Mouse (Mus musculus) liver (tissue): Measurements from ENCODE around the gene Gbx2.
A peak's percentile ranks its signal among the peaks of the same experiment; 100 is the strongest.

Source experiments
- DNase-seq: peaks from one replicate; pipeline ENCODE4 v3.0.0-alpha.2; 2020; ENCODE audit warnings: mixed read lengths

The Gbx2 gene

GRCm38 (mm10) chr1:89934316-89935260 is 3.6 kb upstream of the Gbx2 start:
- DNase-seq, result no peak

DNA sequence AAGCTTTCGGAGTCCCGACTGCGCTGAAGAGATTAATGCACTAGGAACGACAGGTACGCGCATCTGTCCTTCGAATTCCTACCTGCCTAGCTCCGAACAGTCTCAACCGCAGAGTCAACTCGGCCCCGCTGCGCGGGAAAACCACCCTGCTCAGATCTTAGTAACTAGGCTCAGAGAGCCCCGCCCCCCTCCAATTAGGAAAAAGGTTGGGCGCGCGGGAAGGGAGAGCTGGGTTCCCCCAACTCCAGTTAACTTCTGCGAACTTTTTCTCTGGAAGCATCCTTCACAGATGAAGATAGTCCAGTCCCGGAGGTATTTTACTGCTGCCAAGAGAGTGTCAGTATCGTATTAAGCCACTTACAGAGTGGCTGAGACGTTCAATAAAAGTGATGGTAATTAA is 2.8 kb upstream of the Gbx2 start:
- no peak for DNase-seq

DNA sequence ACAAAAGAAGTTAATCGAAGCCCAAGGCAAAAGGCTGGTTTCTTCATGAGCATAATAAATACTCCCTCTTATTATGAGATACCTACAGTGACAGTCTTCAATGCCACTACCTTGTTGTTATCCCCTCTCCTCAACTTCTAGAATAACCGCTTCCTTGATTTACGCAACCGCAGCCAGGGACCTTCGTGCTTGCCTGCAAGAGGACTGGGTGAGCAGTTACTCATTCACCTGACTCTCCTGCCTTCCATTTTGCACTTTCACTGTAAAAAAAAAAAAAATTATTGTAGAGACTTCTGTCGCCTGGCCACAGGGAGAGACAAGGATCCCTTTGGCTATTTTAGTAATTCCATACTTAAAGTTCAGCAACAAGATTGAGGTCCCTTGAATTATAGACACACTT is 2.0 kb upstream of the Gbx2 start:
- no peak for DNase-seq

DNA sequence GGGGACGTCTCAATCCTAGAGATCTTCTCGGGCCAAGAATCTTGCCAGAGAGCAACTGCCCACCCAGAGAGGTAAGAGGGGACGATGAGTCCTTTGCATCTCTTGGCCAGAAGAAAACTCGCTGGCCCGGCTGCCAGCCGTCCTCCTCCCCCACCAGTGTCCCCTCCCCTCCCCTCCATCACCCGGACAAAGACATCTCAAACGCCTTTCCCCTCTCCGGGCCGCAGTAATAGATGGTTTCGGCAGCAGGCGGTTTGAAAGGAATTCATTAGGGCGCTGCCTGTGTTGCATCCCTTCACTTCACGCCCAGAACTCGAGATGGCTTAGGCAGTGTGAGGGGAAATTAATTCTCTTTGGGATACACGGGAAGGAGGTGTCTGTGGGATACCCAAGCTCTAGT is 1.6 kb upstream of the Gbx2 start:
- DNase-seq, result no peak

DNA sequence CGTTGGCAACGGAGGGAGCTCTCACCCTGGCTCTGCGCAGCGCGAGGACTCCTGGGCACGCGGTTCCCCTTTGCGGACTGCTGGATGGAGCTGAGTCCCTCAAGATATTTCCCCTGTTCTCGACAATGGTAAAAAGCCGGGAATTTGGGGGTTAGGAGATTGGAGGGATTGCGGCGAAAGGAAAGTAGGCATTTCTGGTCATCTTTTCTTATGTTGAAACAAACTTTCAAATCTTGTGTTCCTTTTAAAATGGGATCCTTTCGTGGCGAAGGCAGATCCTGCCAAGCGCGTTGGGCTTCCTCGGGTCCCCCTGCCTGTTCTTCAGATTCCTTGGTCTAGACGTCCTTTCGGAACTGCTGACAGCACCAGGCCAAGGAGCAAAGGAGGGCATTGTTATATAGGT is 1.0 kb upstream of the Gbx2 start:
- DNase-seq, result no peak

DNA sequence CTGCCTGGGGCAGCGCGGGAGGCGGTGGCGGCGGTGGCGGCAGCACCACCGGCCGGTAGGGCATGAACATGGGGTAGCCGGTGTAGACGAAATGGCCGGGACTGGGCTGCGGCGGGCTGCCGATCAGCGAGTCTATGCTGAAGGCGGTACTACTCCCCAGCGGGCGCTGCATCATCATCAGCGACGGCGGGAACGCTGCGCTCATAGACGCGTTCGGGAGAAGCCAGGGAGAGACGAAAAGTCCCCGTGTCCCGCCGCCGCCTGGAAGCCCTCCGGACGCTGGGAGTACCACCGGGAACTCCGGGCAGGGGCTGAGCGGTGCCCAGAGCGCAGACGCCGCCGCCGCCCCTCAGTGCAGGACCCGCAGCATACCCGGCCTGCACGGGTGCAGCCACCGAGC is 428 bp downstream of the Gbx2 start:
- DNase-seq, result no peak

DNA sequence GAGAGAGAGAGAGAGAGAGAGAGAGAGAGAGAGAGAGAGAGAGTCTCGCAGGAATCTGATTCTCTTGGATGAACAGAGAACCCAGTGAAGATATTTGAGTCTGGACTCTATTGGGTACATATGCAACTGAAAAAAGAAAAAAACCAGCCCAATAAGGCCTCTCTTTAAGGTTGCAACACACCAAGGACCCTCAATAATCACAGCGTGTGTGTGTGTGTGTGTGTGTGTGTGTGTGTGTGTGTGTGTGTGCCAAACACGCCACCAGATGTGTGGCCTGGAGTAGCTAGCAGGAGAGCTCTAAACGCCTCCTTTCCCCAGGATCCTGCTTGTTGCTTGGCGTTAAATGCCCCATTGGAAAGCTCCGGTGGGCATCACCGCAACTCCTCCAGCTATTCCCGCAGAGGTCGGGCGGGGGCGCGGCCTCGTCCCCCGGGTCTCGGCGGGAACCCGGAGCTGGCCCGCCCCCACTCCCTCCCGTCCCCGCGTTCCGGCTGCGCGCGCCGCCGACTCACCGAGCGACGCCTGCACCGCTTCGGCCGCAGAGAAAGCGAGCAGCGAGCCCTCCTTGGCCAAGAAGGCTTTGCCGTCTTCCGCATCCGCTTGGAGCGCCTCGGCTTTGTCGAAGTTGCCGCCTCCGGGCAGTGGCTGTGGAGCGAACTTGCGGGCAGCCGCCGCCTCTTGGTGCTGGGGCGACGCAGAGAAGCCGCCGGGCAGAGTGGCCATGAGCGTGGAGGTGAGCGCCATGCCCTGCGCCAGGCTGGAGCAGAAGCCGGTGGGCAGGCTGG is 1.1 kb downstream of the Gbx2 start:
- DNase-seq, result peak; percentile 26

GRCm38 (mm10) chr1:89929181-89929580 is 1.8 kb downstream of the Gbx2 start:
- DNase-seq, result no peak

DNA sequence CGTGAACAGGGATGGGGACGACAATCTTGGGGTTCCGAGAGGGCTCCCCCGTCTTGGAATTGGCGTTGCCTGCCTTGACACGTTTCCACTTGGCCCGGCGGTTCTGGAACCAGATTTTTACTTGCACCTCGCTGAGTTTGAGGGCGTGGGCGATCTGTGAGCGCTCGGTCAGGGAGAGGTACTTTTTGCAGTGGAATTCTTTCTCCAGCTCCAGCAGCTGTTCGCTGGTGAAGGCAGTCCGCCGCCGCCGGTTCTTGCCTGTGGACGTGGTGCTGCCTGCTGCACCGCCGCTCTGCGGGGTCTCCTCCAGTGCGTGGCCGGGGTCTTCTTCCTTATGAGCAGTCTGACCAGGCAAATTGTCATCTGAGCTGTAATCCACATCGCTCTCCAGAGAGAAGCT is 2.3 kb downstream of the Gbx2 start:
- DNase-seq, result no peak

- peak; percentile 32 for DNase-seq
These were observed 3.8 kb downstream of the Gbx2 start for GRCm38 (mm10) chr1:89927061-89927661.

- DNase-seq, result no peak
These were observed 4.4 kb downstream of the Gbx2 start for GRCm38 (mm10) chr1:89926583-89927060.

GRCm38 (mm10) chr1:89925501-89926190 is 5.3 kb downstream of the Gbx2 start:
- DNase-seq, result no peak

DNA sequence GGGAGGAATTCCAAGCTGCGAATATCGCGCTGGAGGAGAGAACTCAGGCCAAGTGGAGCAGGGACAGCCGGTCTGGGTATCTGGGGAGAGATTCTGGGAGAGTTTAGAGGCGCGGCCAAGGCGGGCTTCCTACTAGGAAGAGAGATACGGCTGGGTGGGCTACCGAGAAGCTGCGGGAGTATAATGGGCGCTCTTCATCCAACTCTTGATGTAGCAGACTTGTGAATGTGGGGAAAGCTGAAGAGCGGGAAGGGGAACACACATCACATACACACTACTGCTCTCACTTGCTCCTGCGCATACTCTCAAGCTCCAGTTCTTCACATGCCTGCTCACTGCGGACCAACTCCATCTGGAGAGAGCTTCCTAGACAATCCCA is 7.3 kb downstream of the Gbx2 start:
- no peak for DNase-seq

- no peak for DNase-seq
These were observed 7.9 kb downstream of the Gbx2 start for GRCm38 (mm10) chr1:89922883-89923641.

- DNase-seq, result no peak
These were observed 8.7 kb downstream of the Gbx2 start for GRCm38 (mm10) chr1:89922282-89922681.

DNA sequence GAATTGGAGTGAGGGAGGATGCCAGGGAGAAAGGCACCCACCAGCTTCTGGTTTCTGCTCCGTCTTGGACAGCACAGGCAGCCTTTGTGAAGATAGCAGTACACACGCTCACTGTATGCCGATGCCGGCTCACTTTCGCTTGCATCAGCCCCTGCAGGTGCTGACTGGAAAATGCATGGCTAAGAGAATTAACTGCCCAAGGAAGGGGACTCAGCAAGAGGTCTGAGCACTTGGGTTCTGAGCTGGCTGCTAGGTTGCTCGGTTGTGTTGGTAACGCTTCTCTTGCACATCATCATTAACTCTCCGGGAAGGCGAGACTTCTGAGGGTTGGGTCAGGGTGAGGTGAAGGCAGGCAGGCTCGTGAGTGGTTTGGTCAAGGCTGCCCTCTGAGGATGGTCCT is 9.2 kb downstream of the Gbx2 start:
- DNase-seq, result no peak

GRCm38 (mm10) chr1:89919206-89919605 is 11.8 kb downstream of the Gbx2 start:
- DNase-seq, result no peak

DNA sequence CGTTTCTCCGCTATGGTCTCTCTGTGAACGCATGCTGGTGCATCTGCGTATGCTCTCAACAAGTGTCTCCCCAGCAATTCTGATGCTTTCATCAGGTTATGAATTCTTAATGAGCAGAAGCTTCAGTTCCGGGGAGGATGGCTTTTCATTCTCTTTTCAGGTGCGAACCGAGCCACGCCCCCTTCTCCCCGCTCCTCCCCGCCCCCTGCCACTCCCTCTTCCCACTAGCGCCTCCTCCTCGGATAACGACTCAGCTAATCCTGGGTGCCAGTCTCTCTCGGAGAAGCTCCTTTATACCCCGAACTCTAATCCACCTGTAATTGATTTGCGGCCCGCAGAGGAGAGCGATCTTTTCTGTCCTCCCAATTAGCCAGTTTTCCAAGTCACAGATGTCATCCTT is 12.9 kb downstream of the Gbx2 start:
- DNase-seq, result no peak

DNA sequence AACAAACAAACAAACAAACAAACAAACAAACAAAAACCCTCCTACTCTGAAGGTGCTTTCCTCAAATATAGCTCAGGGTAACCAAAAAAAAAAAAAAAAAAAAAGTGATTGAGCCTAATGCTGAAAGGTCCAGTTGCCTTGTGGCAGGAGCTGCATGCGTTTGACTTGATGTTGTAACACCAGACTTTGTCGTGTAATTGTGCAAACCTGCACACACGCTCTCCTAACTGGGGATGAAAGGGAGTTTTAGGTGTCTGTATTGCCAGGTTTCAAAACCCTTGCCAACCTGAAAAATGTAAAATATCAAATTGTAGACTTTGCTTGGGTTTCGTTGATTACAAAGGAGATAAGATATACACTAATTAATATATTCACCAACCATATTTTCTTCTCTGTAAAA is 17.4 kb downstream of the Gbx2 start:
- DNase-seq, result no peak

GRCm38 (mm10) chr1:89912392-89912791 is 18.6 kb downstream of the Gbx2 start:
- no peak for DNase-seq

DNA sequence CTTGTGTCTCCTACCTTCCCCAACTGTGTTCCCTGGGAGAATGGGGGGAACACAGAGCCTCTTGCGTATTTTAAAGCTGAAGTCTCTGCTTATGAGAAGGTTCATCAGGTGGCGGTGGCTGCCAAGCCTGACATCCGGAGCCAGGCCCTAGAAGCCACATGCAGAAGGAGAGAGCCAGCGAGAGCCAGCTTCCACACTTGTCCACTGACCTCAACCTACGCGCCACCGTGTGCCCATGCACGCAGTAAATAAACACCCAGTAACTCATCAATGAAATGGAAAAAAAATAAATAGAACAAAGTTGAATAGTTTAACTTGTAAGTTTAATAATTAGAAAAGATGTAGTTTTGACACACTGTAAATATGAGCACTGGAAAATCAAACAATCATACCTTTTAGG is 21.2 kb downstream of the Gbx2 start:
- DNase-seq, result no peak

DNA sequence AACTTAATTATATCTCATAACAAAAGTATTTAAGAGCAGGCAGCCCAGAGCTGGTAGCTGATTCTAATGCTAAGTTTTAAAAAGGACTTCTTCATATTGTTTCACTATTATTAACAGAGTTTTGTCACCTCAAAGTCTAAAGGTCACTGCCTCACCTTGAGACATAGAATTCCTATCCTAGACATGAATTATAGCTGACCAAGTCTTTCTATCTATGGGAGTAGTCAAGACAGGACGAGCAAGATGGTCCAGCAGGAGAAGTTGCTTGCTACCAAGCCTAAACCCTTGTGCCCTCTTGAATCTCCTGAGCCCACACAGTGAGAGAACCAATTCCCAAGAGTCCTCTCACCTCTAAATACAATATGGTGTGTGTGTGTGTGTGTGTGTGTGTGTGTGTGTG is 28.3 kb downstream of the Gbx2 start:
- DNase-seq, result no peak
